Mouse (Mus musculus) T-cell, adult 2 months (primary cell): ENCODE results near the gene Map3k5.

Experiments used
- DNase-seq: peaks from one replicate; pipeline ENCODE4 v3.0.0; 2022; ENCODE audit warnings: low spot score

Map3k5 gene

GRCm38 (mm10) chr10:20105575-20105974, 171.3 kb downstream of the Map3k5 start:
- no peak for DNase-seq

GRCm38 (mm10) chr10:20107031-20107430, 172.8 kb downstream of the Map3k5 start:
- no peak for DNase-seq

- DNase-seq, result no peak
Measured at GRCm38 (mm10) chr10:20111508-20111907, 177.2 kb downstream of the Map3k5 start.

GRCm38 (mm10) chr10:20112026-20112973, 178.0 kb downstream of the Map3k5 start:
- no peak for DNase-seq

- peak; percentile 63 for DNase-seq
Measured at GRCm38 (mm10) chr10:20119504-20120425, 185.5 kb downstream of the Map3k5 start.

GRCm38 (mm10) chr10:20121981-20122380, 187.7 kb downstream of the Map3k5 start:
- DNase-seq, result no peak

GRCm38 (mm10) chr10:20123401-20123800, 189.1 kb downstream of the Map3k5 start:
- peak; percentile 37 for DNase-seq

GRCm38 (mm10) chr10:20124576-20124975, 190.3 kb downstream of the Map3k5 start:
- DNase-seq, result no peak

GRCm38 (mm10) chr10:20125226-20125625, 191.0 kb downstream of the Map3k5 start:
- peak; percentile 21 for DNase-seq

GRCm38 (mm10) chr10:20132933-20133652, 198.8 kb downstream of the Map3k5 start:
- DNase-seq, result no peak

GRCm38 (mm10) chr10:20135350-20136058, 201.2 kb downstream of the Map3k5 start:
- DNase-seq, result no peak

GRCm38 (mm10) chr10:20136505-20136904, 202.2 kb downstream of the Map3k5 start:
- no peak for DNase-seq

GRCm38 (mm10) chr10:20141376-20141775, 207.1 kb downstream of the Map3k5 start:
- no peak for DNase-seq

GRCm38 (mm10) chr10:20148130-20148772, 214.0 kb downstream of the Map3k5 start, which contains the start of gene Map7:
Map7 (plus strand) TSS chr10:20148471.
- DNase-seq, result no peak

- DNase-seq, result peak; percentile 66
Measured at GRCm38 (mm10) chr10:20148773-20149120, 214.5 kb downstream of the Map3k5 start.

GRCm38 (mm10) chr10:20149121-20149834, 215.0 kb downstream of the Map3k5 start:
- DNase-seq, result peak; percentile 7

- no peak for DNase-seq
Measured at GRCm38 (mm10) chr10:20149835-20150355, 215.6 kb downstream of the Map3k5 start.

- no peak for DNase-seq
Measured at GRCm38 (mm10) chr10:20152131-20152530, 217.9 kb downstream of the Map3k5 start.

GRCm38 (mm10) chr10:20153507-20153906, 219.2 kb downstream of the Map3k5 start:
- DNase-seq, result no peak

GRCm38 (mm10) chr10:20155401-20155800, 221.1 kb downstream of the Map3k5 start:
- DNase-seq, result no peak
